Mouse (Mus musculus) lung, embryonic 14.5 days (tissue): ENCODE data around the gene Flnb. TPM values are rescaled to one million over a fixed set of nuclear protein-coding genes. Genes with fewer than 3 reads are reported as not detected.
A peak's percentile ranks its signal among the peaks of the same experiment; 100 is the strongest.

Experiments used
- ATAC-seq: fragments of 200-750 bp; cut with Nextera tagmentation; 2 replicates; pipeline ENCODE4 v1.8.0; 2017; ENCODE audit warnings: mild to moderate bottlenecking, moderate TSS enrichment, moderate library complexity; ENCODE audit not compliant: insufficient read depth
- DNase-seq: peaks from one replicate; pipeline ENCODE4 v3.0.0-alpha.2; 2015
- H3K27ac ChIP-seq: fragments of 300-500 bp; sonication (generic); 2 replicates; pipeline ENCODE4 v1.5.1; 2014; ENCODE audit warnings: low read depth, mild to moderate bottlenecking, moderate library complexity
- H3K27me3 ChIP-seq: fragments of 300-500 bp; sonication (generic); 2 replicates; pipeline ENCODE4 v1.6.1; 2014; ENCODE audit warnings: low read length, control low read depth; ENCODE audit not compliant: insufficient read depth
- H3K36me3 ChIP-seq: fragments of 300-500 bp; sonication (generic); 2 replicates; pipeline ENCODE4 v1.6.1; 2014; ENCODE audit warnings: control low read depth; ENCODE audit not compliant: insufficient read depth
- H3K4me1 ChIP-seq: fragments of 300-500 bp; sonication (generic); 2 replicates; pipeline ENCODE4 v1.6.1; 2014; ENCODE audit warnings: antibody characterized with exemption, control low read depth; ENCODE audit not compliant: insufficient read depth
- H3K4me2 ChIP-seq: fragments of 300-500 bp; sonication (generic); 2 replicates; pipeline ENCODE4 v1.6.1; 2014; ENCODE audit warnings: mild to moderate bottlenecking
- H3K4me3 ChIP-seq: fragments of 300-500 bp; sonication (generic); 2 replicates; pipeline ENCODE4 v1.5.1; 2014; ENCODE audit warnings: low read depth, low read length
- H3K9ac ChIP-seq: fragments of 300-500 bp; sonication (generic); 2 replicates; pipeline ENCODE4 v1.6.1; 2014
- H3K9me3 ChIP-seq: fragments of 300-500 bp; sonication (generic); 2 replicates; pipeline ENCODE4 v1.6.1; 2016; ENCODE audit warnings: low read depth, low read length, control low read depth
- CTCF ChIP-seq: IDR thresholded peaks from 2 replicates; pipeline ENCODE4 v1.5.1; 2016; ENCODE audit warnings: antibody characterized with exemption, low read depth
- WGBS: fragments of 180-500 bp; shearing (Covaris S2); extraction: QIAGEN DNeasy Blood & Tissue Kit; methylation state at CpG from one replicate; pipeline ENCODE4 v1.1.7; 2014; 5-methylcytosine and 5-hydroxymethylcytosine counted together
- polyA plus RNA-seq: library from polyadenylated mRNA; unstranded; fragments of >200 nt; fragmentation: Nextera tagmentation; extraction: Ambion mirVana; gene quantifications from 2 replicates; pipeline ENCODE4 v1.2.1, GENCODE M21; 2014

The Flnb gene
- polyA plus RNA-seq, 1 experiment from 2014 or later: 22.5 TPM

GRCm38 (mm10) chr14:7956427-7956826 lies 138.7 kb downstream of the Flnb start:
- Histone ChIP-seq H3K9me3 (no peaks in the 10 kb centered on the region), H3K4me1 (peaks cover 4% of the 10 kb centered on the region; the same call in 1 of the 2 replicates), H3K4me3 (no peak overlapping the region), H3K27me3 (no peaks in the 10 kb centered on the region), H3K36me3 (no peaks in the 10 kb centered on the region), H3K4me2 (no peak overlapping the region), H3K9ac (no peak overlapping the region), H3K27ac (no peak overlapping the region)
- no peak for TF ChIP-seq CTCF
- 61% methylated on average over 10 of the region's 10 CpGs for whole genome bisulfite sequencing
- DNase-seq (no peak), ATAC-seq (no peak)

- no peak for TF ChIP-seq CTCF
- DNase-seq (no peak), ATAC-seq (no peak)
- Histone ChIP-seq H3K36me3 (no peaks in the 10 kb centered on the region), H3K9me3 (no peaks in the 10 kb centered on the region), H3K27me3 (no peaks in the 10 kb centered on the region), H3K4me2 (no peak within 1 kb of the TSS), H3K4me1 (peaks cover 8% of the 10 kb centered on the region; the same call in 1 of the 2 replicates), H3K27ac (no peak within 1 kb of the TSS), H3K4me3 (no peak within 1 kb of the TSS), H3K9ac (no peak within 1 kb of the TSS)
- 46% methylated on average over 9 of the region's 9 CpGs for whole genome bisulfite sequencing
Observed at GRCm38 (mm10) chr14:7957049-7957448, 139.3 kb downstream of the Flnb start, which contains the start of gene Gm45521. Gm45521 (plus strand) TSS chr14:7957288.

GRCm38 (mm10) chr14:7960616-7961015 lies 142.9 kb downstream of the Flnb start:
- ATAC-seq (peak; percentile 20; the same call in 1 of the 2 replicates), DNase-seq (peak; percentile 56)
- Histone ChIP-seq H3K27me3 (no peaks in the 10 kb centered on the region), H3K4me3 (no peak overlapping the region), H3K4me2 (no peak overlapping the region), H3K9me3 (no peaks in the 10 kb centered on the region), H3K36me3 (no peaks in the 10 kb centered on the region), H3K27ac (no peak overlapping the region), H3K4me1 (0 out of 2 replicates have a peak, but pooled peaks cover 8% of the 10 kb centered on the region), H3K9ac (no peak overlapping the region)
- 51% methylated on average over 11 of the region's 11 CpGs for WGBS
- peak; percentile 59 for TF ChIP-seq CTCF

DNA sequence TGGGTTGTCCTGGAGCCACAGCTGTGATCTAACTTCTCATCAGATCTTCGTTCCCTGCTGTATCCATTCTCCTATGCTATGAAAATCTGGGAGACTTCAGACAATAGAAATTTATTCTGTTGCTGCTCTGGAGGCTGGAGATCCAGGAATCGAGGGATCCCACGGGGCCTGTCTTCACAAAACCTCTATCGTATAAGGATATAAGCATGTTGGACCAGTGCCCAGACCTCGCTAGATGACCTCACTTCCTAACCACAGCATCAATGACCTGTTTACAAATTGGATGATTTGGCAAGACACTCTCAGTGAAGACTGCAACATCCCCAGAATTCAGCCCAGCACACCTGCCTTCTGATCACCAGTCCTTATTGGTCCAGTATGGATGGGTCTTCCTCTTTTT lies 144.0 kb downstream of the Flnb start:
- ATAC-seq: no peak
- no peaks in the 10 kb centered on the region for H3K36me3 ChIP-seq
- no peak overlapping the region for H3K4me2 ChIP-seq
- no peak for TF ChIP-seq CTCF
- peak; percentile 73 for DNase-seq
- 0 out of 2 replicates have a peak, but pooled peaks cover 8% of the 10 kb centered on the region for H3K4me1 ChIP-seq
- 40% methylated on average over 5 of the region's 5 CpGs for WGBS
- no peak overlapping the region for H3K4me3 ChIP-seq
- H3K9ac ChIP-seq: no peak overlapping the region
- no peaks in the 10 kb centered on the region for H3K9me3 ChIP-seq
- no peaks in the 10 kb centered on the region for H3K27me3 ChIP-seq
- H3K27ac ChIP-seq: no peak overlapping the region

DNA sequence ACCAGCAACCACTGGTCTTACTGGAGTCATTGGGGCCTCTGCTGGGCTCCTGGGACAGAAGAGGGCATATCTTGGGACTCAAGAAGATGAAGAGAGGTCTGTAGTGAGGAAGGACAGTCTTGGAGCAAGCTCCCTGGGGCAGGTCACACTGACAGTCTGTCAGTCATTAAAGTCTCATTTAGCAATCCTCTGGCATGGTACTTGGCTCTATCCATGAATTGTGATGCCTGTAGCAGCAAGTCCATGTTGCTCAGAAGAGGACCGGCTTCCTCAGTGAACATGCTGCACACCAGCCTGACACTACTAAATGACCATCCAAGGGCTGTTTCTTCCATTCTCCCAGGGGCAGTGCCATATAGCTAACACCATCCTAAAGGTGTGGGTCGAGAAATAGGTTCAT lies 144.9 kb downstream of the Flnb start:
- H3K4me2 ChIP-seq: no peak overlapping the region
- H3K36me3 ChIP-seq: no peaks in the 10 kb centered on the region
- DNase-seq (no peak), ATAC-seq (no peak)
- no peaks in the 10 kb centered on the region for H3K27me3 ChIP-seq
- no peak overlapping the region for H3K4me3 ChIP-seq
- H3K27ac ChIP-seq: no peak overlapping the region
- H3K4me1 ChIP-seq: 0 out of 2 replicates have a peak, but pooled peaks cover 8% of the 10 kb centered on the region
- TF ChIP-seq CTCF: no peak
- no peaks in the 10 kb centered on the region for H3K9me3 ChIP-seq
- no peak overlapping the region for H3K9ac ChIP-seq
- 90% methylated on average over 2 of the region's 2 CpGs for WGBS

DNA sequence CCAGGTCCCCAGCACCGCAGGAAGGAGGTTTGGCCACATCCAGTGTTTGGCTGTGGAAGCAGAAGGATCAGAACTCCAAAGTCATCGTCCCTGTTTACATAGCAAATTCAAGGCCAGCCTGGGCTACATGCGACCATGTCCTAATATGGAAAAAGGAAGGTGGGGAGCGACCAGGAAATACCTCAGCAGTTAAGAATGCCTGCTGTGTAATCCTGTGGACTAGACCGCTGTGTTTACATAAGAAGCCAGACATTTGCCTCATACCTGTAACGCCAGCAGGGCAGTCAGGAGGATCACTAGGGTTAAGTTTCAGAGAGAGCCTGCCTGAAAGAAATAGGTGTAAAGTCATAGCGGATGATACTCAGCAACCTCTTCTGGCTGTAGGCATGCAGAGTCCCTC lies 145.4 kb downstream of the Flnb start:
- no peak overlapping the region for H3K27ac ChIP-seq
- H3K27me3 ChIP-seq: no peaks in the 10 kb centered on the region
- no peaks in the 10 kb centered on the region for H3K9me3 ChIP-seq
- no peak overlapping the region for H3K4me2 ChIP-seq
- ATAC-seq (no peak), DNase-seq (peak; percentile 26)
- H3K36me3 ChIP-seq: no peaks in the 10 kb centered on the region
- no peak overlapping the region for H3K9ac ChIP-seq
- no peak overlapping the region for H3K4me3 ChIP-seq
- WGBS: 45% methylated on average over 7 of the region's 7 CpGs
- 0 out of 2 replicates have a peak, but pooled peaks cover 8% of the 10 kb centered on the region for H3K4me1 ChIP-seq
- no peak for TF ChIP-seq CTCF

DNA sequence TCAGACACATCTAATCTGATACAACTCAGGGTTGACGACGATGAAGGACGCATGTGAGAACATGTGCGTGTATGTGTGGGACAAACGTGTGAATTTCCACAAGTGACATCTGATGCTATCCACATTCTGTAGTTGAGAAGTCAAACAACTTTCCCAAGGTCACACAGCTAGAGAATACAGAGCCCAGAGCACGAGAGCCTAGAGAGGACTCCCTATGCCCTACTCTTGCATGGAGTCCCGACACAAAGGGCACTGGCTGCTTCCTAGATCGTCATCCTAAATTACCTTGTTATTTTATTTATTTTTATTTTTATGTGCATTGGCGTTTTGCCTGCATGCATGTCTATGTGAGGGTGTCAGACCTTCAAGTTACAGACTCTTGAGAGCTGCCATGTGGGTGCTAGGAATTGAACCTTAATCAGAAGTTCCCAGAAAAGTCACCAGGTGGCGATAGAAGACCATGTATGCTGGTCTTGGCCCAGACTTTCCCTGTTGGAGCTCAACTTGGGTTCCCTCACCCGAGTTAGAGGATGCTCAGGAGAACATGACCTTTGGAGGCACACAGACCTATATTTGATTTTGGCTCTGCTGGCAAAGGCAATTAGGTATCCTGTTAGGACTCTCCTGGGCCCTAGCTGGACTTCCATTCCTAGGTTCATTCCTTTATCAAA lies 146.6 kb downstream of the Flnb start:
- Histone ChIP-seq H3K9ac (no peak overlapping the region), H3K27me3 (no peaks in the 10 kb centered on the region), H3K27ac (no peak overlapping the region), H3K4me2 (no peak overlapping the region), H3K9me3 (no peaks in the 10 kb centered on the region), H3K4me3 (no peak overlapping the region), H3K4me1 (0 out of 2 replicates have a peak, but pooled peaks cover 8% of the 10 kb centered on the region), H3K36me3 (no peaks in the 10 kb centered on the region)
- peak; percentile 91 for TF ChIP-seq CTCF
- WGBS: 44% methylated on average over 11 of the region's 11 CpGs
- DNase-seq (peak; percentile 94), ATAC-seq (peak; percentile 61; the same call in 1 of the 2 replicates)
